Mouse (Mus musculus) CH12.LX (cell line): ENCODE results near the gene Fam89b. TPM values are rescaled to one million over a fixed set of nuclear protein-coding genes. Genes with fewer than 3 reads are reported as not detected.

ENCODE experiments used
- DNase-seq: peaks from one replicate; pipeline ENCODE4 v3.0.0-alpha.2; 2013; ENCODE audit errors: extremely low read depth
- H3K27ac ChIP-seq: 2 replicates; pipeline ENCODE4 v1.5.1; 2012; ENCODE audit warnings: low read depth, mild to moderate bottlenecking, control low read depth, moderate library complexity; ENCODE audit not compliant: insufficient read depth
- H3K27me3 ChIP-seq: replicated peaks from 2 replicates; pipeline ENCODE3; 2012; ENCODE audit warnings: inconsistent platforms
- H3K36me3 ChIP-seq, 2 experiments: replicated peaks in 1 of 2; 2 replicates each; pipeline versions ENCODE3 to v1.6.1; 2012; ENCODE audit warnings: inconsistent platforms in 1 of 2, low read length in 1 of 2, mild to moderate bottlenecking in 1 of 2, mixed read lengths in 1 of 2, moderate library complexity in 1 of 2; ENCODE audit not compliant: control insufficient read depth in 1 of 2, insufficient read depth in 1 of 2
- H3K4me1 ChIP-seq, 2 experiments: 2 replicates each; pipeline ENCODE4 v1.6.1; 2012; ENCODE audit warnings: inconsistent platforms in 1 of 2, moderate library complexity in 1 of 2; ENCODE audit not compliant: insufficient read depth in 2 of 2, control insufficient read depth in 1 of 2
- H3K4me2 ChIP-seq: 2 replicates; pipeline ENCODE4 v1.6.1; 2012; ENCODE audit warnings: low read depth, mild to moderate bottlenecking, control low read depth; ENCODE audit not compliant: poor library complexity, insufficient read depth, severe bottlenecking
- H3K4me3 ChIP-seq, 3 experiments: fragments of 150-350 bp in 1 of 3; sonication (generic) in 1 of 3; replicated peaks in 1 of 3; 2 replicates each; pipeline versions ENCODE3 to v1.5.1; 2011 to 2012; ENCODE audit warnings: low read depth in 2 of 3, low read length in 2 of 3, mild to moderate bottlenecking in 2 of 3, moderate library complexity in 2 of 3, control low read depth in 1 of 3, improper control_type of control experiment in 1 of 3, inconsistent platforms in 1 of 3, mixed read lengths in 1 of 3; ENCODE audit not compliant: poor library complexity in 1 of 3
- H3K79me2 ChIP-seq: replicated peaks from 2 replicates; pipeline ENCODE4 v1.6.1; 2012; ENCODE audit warnings: mild to moderate bottlenecking, moderate library complexity; ENCODE audit not compliant: control insufficient read depth, poor library complexity, insufficient read depth, severe bottlenecking; ENCODE audit errors: extremely low read depth
- H3K9ac ChIP-seq: 2 replicates; pipeline ENCODE4 v1.6.1; 2012; ENCODE audit warnings: low read depth, mild to moderate bottlenecking, control low read depth, moderate library complexity; ENCODE audit not compliant: insufficient read depth
- H3K9me3 ChIP-seq: replicated peaks from 2 replicates; pipeline ENCODE3; 2012; ENCODE audit warnings: low read length, inconsistent platforms, mixed read lengths
- BHLHE40 ChIP-seq: IDR thresholded peaks from 2 replicates; pipeline ENCODE4 v1.6.1; 2011; ENCODE audit warnings: mild to moderate bottlenecking, low read depth, low read length, improper control_type of control experiment
- CHD1 ChIP-seq: IDR thresholded peaks from 2 replicates; pipeline ENCODE4 v1.6.1; 2012; ENCODE audit warnings: low read depth, low read length, improper control_type of control experiment, inconsistent platforms
- CHD2 ChIP-seq: IDR thresholded peaks from 2 replicates; pipeline ENCODE4 v1.6.1; 2011; ENCODE audit warnings: low read length, improper control_type of control experiment
- E2F4 ChIP-seq: IDR thresholded peaks from 2 replicates; pipeline ENCODE4 v1.6.1; 2011; ENCODE audit warnings: low read depth, low read length, improper control_type of control experiment; ENCODE audit not compliant: insufficient replicate concordance
- ELF1 ChIP-seq: IDR thresholded peaks from 2 replicates; pipeline ENCODE4 v1.6.1; 2014; ENCODE audit warnings: low read depth, mild to moderate bottlenecking, inconsistent platforms, low read length, improper control_type of control experiment
- EP300 ChIP-seq: IDR thresholded peaks from 2 replicates; pipeline ENCODE4 v1.6.1; 2011; ENCODE audit warnings: low read length, improper control_type of control experiment
- ETS1 ChIP-seq: conservative IDR thresholded peaks from 2 replicates; pipeline ENCODE4 v1.6.1; 2012; ENCODE audit warnings: low read depth, mild to moderate bottlenecking, inconsistent platforms, low read length, improper control_type of control experiment, moderate library complexity
- JUN ChIP-seq: IDR thresholded peaks from 2 replicates; pipeline ENCODE4 v1.6.1; 2011; ENCODE audit warnings: low read depth, mild to moderate bottlenecking, low read length, improper control_type of control experiment, moderate library complexity; ENCODE audit not compliant: insufficient read depth
- KAT2A ChIP-seq: IDR thresholded peaks from 2 replicates; pipeline ENCODE4 v1.6.1; 2012; ENCODE audit warnings: low read length, improper control_type of control experiment, inconsistent platforms; ENCODE audit not compliant: insufficient replicate concordance
- MXI1 ChIP-seq: IDR thresholded peaks from 2 replicates; pipeline ENCODE4 v1.6.1; 2011; ENCODE audit warnings: mild to moderate bottlenecking, low read depth, low read length, improper control_type of control experiment
- NELFE ChIP-seq: IDR thresholded peaks from 2 replicates; pipeline ENCODE4 v1.6.1; 2011; ENCODE audit warnings: low read depth, low read length, improper control_type of control experiment
- NRF1 ChIP-seq: IDR thresholded peaks from 2 replicates; pipeline ENCODE4 v1.6.1; 2014; ENCODE audit warnings: low read depth, mild to moderate bottlenecking, inconsistent platforms, low read length, improper control_type of control experiment, moderate library complexity
- PAX5 ChIP-seq: IDR thresholded peaks from 2 replicates; pipeline ENCODE4 v1.6.1; 2012; ENCODE audit warnings: low read length, inconsistent platforms, mixed read lengths
- POLR2A ChIP-seq: IDR thresholded peaks from 2 replicates; pipeline ENCODE4 v1.6.1; 2011; ENCODE audit warnings: low read depth, mild to moderate bottlenecking, improper control_type of control experiment, low read length
- POLR2AphosphoS2 ChIP-seq: IDR thresholded peaks from 2 replicates; pipeline ENCODE4 v1.6.1; 2011; ENCODE audit warnings: low read depth, low read length, improper control_type of control experiment
- RCOR1 ChIP-seq: conservative IDR thresholded peaks from 2 replicates; pipeline ENCODE4 v1.6.1; 2012; ENCODE audit warnings: low read depth, mild to moderate bottlenecking, inconsistent platforms, low read length, improper control_type of control experiment
- SIN3A ChIP-seq: IDR thresholded peaks from 2 replicates; pipeline ENCODE4 v1.6.1; 2012; ENCODE audit warnings: low read length, improper control_type of control experiment, inconsistent platforms
- TBP ChIP-seq: conservative IDR thresholded peaks from 2 replicates; pipeline ENCODE4 v1.6.1; 2011; ENCODE audit warnings: low read depth, low read length, improper control_type of control experiment
- TCF12 ChIP-seq: IDR thresholded peaks from 2 replicates; pipeline ENCODE4 v1.6.1; 2014; ENCODE audit warnings: low read depth, mild to moderate bottlenecking, inconsistent platforms, low read length, improper control_type of control experiment
- USF1 ChIP-seq: IDR thresholded peaks from 2 replicates; pipeline ENCODE4 v1.6.1; 2014; ENCODE audit warnings: low read depth, mild to moderate bottlenecking, inconsistent platforms, low read length, improper control_type of control experiment
- USF2 ChIP-seq: conservative IDR thresholded peaks from 2 replicates; pipeline ENCODE4 v1.6.1; 2011; ENCODE audit warnings: low read depth, low read length, improper control_type of control experiment
- ZKSCAN1 ChIP-seq: IDR thresholded peaks from 2 replicates; pipeline ENCODE4 v1.6.1; 2012; ENCODE audit warnings: low read depth, inconsistent platforms, low read length, improper control_type of control experiment, borderline replicate concordance
- ZMIZ1 ChIP-seq: IDR thresholded peaks from 2 replicates; pipeline ENCODE4 v1.6.1; 2012; ENCODE audit warnings: low read depth, mild to moderate bottlenecking, inconsistent platforms, low read length, improper control_type of control experiment
- dilution Hi-C: fragments of 300-500 bp; cut with MboI; formaldehyde crosslinking; loops from 2 replicates; pipeline ENCODE4 v1.14.3; 2020; ENCODE audit warnings: low sequenced_read_pairs; ENCODE audit not compliant: extremely low pct_unique_long_range_greater_than_20kb, extremely low pct_ligation_motif_present
- in situ Hi-C: fragments of 300-500 bp; cut with MboI; formaldehyde crosslinking; loops from 3 replicates; pipeline ENCODE4 v1.14.3; 2019; ENCODE audit warnings: low sequenced_read_pairs, low pct_ligation_motif_present, low pct_unique_long_range_greater_than_20kb, mixed read lengths
- polyA plus RNA-seq: library from polyadenylated mRNA; unstranded; fragments of >175 nt; gene quantifications from 2 replicates; pipeline ENCODE4 v1.2.1, GENCODE M21; 2012; ENCODE audit warnings: low read depth; ENCODE audit not compliant: insufficient read length
- total RNA-seq, 2 experiments: library from RNA; depleted of rRNA; stranded (reverse); fragments of 300-350 nt in 1 of 2; fragments of >200 nt in 1 of 2; gene quantifications; 2 replicates each; pipeline ENCODE4 v1.2.3; 2012 to 2014

Fam89b gene
- total and polyA plus RNA-seq, 3 experiments, result 7.5 to 13.4 (median 9.2) TPM

DNA sequence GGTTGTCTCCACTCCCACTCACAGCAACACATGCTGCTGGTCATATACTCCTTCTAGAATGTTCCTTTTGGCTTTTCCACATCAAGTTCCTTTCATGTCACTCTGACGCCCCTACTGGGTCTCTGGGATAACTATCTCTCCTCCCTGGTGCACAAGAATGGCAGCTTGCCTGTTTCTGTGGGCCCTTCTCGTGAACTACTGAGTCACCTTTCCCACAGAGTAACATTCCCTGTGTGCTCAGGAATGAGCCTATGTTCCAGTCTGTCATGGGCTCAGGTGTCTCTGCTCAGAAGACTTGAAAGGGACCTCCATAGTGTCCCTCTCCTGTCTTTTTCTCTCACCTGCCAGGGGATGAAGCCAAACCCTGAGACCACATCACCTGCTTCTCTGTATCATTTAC is 10.0 kb upstream of the Fam89b start:
- H3K4me2 ChIP-seq, result no peak overlapping the region
- H3K36me3 ChIP-seq, result no peaks in the 10 kb centered on the region
- no peak for DNase-seq
- no peak overlapping the region for H3K27ac ChIP-seq
- TF ChIP-seq POLR2AphosphoS2, result no peak
- TF ChIP-seq USF1, result no peak
- TF ChIP-seq ZMIZ1, result no peak
- TF ChIP-seq PAX5, result no peak
- no peak for TF ChIP-seq CHD1
- no peak for TF ChIP-seq RCOR1
- TF ChIP-seq NELFE, result no peak
- H3K9me3 ChIP-seq, result no peaks in the 10 kb centered on the region
- dilution Hi-C loops, result no loop called here
- in situ Hi-C loops, result no loop called here
- peaks cover 50% of the 10 kb centered on the region for H3K27me3 ChIP-seq
- H3K4me1 ChIP-seq, result peaks cover 9 to 13% of the 10 kb centered on the region in 2 experiments
- no peaks in the 10 kb centered on the region for H3K79me2 ChIP-seq
- no peak overlapping the region for H3K9ac ChIP-seq
- no peak overlapping the region for H3K4me3 ChIP-seq

GRCm38 (mm10) chr19:5734325-5734724 is 4.9 kb upstream of the Fam89b start:
- no peak for TF ChIP-seq ETS1
- TF ChIP-seq TCF12, result no peak
- Histone ChIP-seq H3K9me3 (no peaks in the 10 kb centered on the region), H3K27ac (no peak overlapping the region), H3K27me3 (peaks cover 46% of the 10 kb centered on the region), H3K4me2 (no peak overlapping the region), H3K36me3 (peaks cover 0 to 13% of the 10 kb centered on the region in 2 experiments), H3K4me3 (no peak overlapping the region), H3K4me1 (peaks cover 7 to 19% of the 10 kb centered on the region in 2 experiments), H3K9ac (no peak overlapping the region), H3K79me2 (no peaks in the 10 kb centered on the region; the same call in 1 of the 2 replicates)
- no peak for DNase-seq
- dilution Hi-C loops, result no loop called here
- in situ Hi-C loops, result loop anchor here (5.0 kb wide), 1 partner anchor 33 kb away; no protein-coding TSS in a partner anchor

GRCm38 (mm10) chr19:5731264-5731978 is 2.0 kb upstream of the Fam89b start:
- H3K4me2 ChIP-seq, result peak overlapping the region; percentile 57
- H3K27ac ChIP-seq, result 0 out of 2 replicates have a peak overlapping the region, but pooled peaks have one; percentile 5
- peak overlapping the region; percentile 85 to 97 (median 94) for H3K4me3 ChIP-seq
- H3K27me3 ChIP-seq, result peaks cover 25% of the 10 kb centered on the region
- no peaks in the 10 kb centered on the region; the same call in 1 of the 2 replicates for H3K79me2 ChIP-seq
- in situ Hi-C loops, result loop anchor here (5.0 kb wide), 1 partner anchor 36 kb away; no protein-coding TSS in a partner anchor
- H3K9me3 ChIP-seq, result no peaks in the 10 kb centered on the region
- H3K9ac ChIP-seq, result peak overlapping the region; percentile 68
- H3K36me3 ChIP-seq, result peaks cover 0 to 16% of the 10 kb centered on the region in 2 experiments
- dilution Hi-C loops, result no loop called here
- DNase-seq, result peak; percentile 98
- H3K4me1 ChIP-seq, result peaks cover 16 to 45% of the 10 kb centered on the region in 2 experiments
- TF ChIP-seq TBP (peak; percentile 73), EP300 (no peak), RCOR1 (no peak), ELF1 (peak; percentile 89), USF2 (0 out of 2 replicates have a peak, but pooled peaks have one; percentile 20), CHD2 (0 out of 2 replicates have a peak, but pooled peaks have one; percentile 17), SIN3A (peak; percentile 99), ZMIZ1 (peak; percentile 81; the same call in 1 of the 2 replicates), JUN (no peak), KAT2A (peak; percentile 89; the same call in 1 of the 2 replicates), NRF1 (peak; percentile 43), BHLHE40 (0 out of 2 replicates have a peak, but pooled peaks have one; percentile 15), POLR2A (peak; percentile 92), ZKSCAN1 (no peak), E2F4 (peak; percentile 68; the same call in 1 of the 2 replicates), NELFE (peak; percentile 88), POLR2AphosphoS2 (peak; percentile 79; the same call in 1 of the 2 replicates), MXI1 (peak; percentile 98)
